Mouse (Mus musculus) frontal cortex, postnatal 14 days (tissue): Measurements from ENCODE around the gene Peli2.

Experiments
- DNase-seq, 2 experiments: peaks; one replicate each; pipeline ENCODE4 v3.0.0; 2022; ENCODE audit warnings: low spot score in 2 of 2

Peli2 gene

GRCm38 (mm10) chr14:48153064-48153463 is 32.4 kb downstream of the Peli2 start:
- DNase-seq, result no peak

DNA sequence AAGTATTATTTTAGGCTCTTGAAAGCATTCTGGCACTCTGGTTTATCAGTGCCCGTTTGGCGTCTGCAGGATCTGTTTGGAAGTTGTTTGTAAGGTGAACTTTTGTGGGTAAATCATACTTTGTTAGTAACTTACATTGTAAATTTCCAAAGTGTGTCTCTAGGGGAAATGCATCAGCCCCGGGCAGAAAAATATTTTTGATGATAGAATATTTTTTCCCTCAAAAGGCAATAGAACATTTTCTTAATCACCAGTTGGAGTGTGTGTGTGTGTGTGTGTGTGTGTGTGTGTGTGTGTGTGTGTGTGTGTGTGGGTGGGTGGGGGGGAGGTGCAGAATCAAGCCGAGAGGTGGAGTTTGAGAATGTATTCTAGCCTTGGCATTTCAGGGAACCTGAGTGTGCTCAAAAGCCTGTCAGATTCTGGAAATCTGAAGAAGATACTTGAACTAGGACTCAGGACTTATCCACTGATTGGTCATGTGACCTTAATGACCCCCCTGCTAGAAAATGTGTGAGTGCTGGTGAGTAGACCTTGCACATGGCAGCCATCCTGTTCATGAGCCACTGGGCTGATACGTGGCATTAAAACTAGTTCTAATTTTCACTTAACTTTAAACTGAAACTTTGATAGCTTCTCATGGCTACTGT is 33.4 kb downstream of the Peli2 start:
- DNase-seq, result no peak

DNA sequence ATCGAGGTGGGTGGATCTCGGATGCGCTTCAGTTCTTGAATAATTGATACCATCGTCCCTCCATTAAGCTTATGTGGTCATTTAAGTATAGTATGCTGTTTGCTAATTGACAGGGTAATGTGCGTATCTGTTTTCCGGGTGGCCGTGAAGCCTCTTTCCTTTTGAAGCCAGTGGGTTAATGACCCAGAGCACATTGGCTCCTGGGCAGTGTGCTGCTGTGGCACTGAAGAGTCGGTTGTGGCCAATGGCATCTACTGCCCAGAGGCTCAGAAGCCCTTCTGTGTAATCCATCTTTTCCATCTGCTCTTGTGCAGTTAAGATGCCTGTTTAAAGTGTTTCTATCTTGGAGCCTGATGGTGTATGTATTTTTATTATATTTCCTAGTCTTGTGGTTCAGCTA is 34.0 kb downstream of the Peli2 start:
- no peak for DNase-seq

DNA sequence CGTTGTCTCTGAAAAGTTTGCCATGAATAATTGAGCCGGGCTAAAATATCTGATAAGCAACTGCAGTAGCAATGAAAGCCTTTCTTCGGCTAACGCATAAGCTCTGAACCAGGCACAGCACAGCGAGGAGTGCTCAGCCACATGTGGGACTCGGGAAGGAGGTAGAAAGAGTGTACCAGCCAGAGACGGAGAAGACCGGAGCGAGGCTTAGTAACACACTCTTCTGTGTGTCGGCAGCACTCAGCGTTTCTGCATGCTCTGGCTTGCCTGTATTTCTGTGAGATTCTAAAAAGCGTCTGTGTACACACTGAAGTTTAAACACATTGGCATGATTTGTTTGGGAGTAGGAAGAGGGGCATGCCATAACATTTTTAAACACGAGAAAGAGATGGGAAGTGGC is 34.5 kb downstream of the Peli2 start:
- no peak for DNase-seq

GRCm38 (mm10) chr14:48157085-48157484 is 36.5 kb downstream of the Peli2 start:
- no peak for DNase-seq

DNA sequence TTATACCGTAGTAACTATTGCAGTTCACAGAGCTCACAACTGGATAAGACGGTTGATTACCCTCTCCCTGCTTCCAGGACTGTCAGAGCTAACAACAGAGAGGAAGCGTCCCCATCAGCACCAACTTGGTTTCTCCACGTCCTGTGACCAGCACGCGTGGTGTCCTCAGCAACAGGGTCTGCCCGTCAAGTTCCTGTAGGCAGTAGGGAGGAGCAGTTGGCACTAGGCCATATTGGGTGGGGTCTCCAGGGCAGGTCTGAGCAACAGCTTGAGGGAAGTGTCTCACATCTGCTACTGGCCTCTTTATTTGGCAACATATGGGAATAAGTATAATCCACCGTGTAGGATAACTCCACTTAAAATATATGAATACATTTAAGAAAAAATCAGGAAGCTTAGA is 37.2 kb downstream of the Peli2 start:
- DNase-seq, result no peak

- DNase-seq, result no peak
Observed at GRCm38 (mm10) chr14:48159401-48159800, 38.8 kb downstream of the Peli2 start.

DNA sequence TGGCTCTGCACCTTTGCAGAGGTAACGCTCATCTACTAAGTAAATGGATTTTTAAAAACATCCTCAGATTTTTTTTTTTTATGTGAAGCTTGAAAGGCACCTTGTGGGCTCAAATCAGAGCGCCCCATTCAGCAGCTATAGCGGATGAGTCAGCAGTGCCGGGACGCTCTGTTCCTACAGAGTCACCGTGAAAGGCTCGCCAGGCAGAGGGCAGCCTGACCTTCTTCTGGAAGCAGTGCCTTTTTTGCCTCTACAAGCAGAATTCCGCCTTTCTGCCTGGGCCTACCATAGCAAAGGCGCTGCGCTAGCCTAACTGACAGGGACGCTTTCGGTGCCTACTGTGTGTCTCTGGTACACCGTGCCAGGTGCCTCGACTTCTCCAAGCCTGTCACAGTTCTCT is 41.8 kb downstream of the Peli2 start:
- DNase-seq, result no peak

- no peak for DNase-seq
Observed at GRCm38 (mm10) chr14:48164917-48165316, 44.3 kb downstream of the Peli2 start.

DNA sequence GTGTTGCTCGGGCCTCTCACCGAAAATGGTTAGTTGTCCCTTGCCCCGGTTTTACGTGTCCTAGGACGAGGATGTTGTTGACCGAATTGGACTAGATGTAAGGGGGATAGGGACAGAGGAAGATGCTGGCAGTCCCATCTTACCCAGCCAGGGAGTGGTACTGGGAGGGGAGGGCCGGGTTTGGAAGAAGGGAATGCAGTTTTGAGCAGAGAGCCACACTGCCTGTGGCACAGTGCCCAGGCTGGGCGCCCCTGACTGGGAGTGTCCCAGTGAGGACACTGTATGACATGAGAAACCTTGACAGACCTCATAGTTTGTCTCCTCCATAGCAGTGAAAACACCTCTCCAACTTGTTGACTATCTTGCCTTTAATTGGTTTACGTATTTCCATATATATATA is 45.8 kb downstream of the Peli2 start:
- no peak for DNase-seq

- DNase-seq, result no peak
Observed at GRCm38 (mm10) chr14:48167020-48167419, 46.4 kb downstream of the Peli2 start.

DNA sequence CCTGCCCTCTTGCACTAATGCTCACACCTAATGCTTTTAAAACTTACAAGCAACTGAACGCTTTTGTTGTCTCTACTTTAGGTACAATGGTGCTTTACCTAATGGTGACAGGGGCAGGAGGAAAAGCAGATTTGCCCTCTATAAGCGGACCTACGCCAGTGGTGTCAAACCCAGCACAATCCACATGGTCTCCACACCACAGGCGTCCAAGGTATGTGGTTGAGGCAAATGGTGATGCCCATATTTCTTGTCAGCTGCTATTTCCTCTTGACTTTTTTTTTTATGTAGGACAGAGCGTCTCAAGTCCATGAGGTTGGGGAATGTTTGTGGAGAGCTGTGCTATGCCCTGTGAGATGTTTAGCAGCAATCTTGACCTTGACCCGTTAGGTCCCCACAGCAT is 47.5 kb downstream of the Peli2 start:
- no peak for DNase-seq

- no peak for DNase-seq
Observed at GRCm38 (mm10) chr14:48169970-48170369, 49.3 kb downstream of the Peli2 start.

- DNase-seq, result no peak
Observed at GRCm38 (mm10) chr14:48171268-48171667, 50.6 kb downstream of the Peli2 start.

- no peak for DNase-seq
Observed at GRCm38 (mm10) chr14:48172026-48172425, 51.4 kb downstream of the Peli2 start.

DNA sequence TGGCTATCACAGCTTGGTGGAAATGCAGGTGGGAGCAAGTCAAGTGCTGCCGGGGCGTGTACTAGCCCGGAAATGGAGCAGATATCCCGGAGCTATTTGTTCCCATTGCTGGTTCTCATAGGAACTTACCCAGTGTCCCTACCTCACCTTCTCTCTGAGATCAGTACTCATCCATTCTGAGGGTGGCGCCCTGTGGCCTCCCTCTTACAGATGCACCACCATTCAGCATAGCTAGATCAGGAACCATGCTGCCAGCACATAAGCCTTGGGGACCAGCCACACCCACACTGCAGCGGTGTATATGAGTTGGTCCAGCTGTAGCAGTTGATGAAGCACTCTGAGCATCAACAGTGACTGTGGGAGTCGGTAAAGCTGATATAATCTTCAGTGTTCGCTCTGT is 52.3 kb downstream of the Peli2 start:
- no peak for DNase-seq

DNA sequence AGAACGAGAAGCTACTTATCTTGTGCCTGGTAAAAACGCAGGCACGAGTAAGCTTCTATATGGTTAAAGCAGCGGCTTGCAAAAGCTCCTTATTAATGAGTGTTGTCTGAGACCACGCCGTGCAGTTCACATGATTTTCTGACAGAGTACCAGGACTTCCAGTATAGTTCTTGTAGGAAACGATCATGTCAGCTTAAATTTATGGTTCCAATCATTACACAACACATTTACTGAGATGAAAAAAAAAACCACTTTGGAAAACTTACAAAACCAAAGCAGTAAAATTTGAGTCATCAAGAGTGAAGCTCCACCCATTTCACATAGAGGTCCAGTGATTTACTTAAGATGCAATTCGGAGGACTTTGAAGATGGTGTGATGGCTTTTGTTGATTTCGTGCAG is 53.2 kb downstream of the Peli2 start:
- no peak for DNase-seq

DNA sequence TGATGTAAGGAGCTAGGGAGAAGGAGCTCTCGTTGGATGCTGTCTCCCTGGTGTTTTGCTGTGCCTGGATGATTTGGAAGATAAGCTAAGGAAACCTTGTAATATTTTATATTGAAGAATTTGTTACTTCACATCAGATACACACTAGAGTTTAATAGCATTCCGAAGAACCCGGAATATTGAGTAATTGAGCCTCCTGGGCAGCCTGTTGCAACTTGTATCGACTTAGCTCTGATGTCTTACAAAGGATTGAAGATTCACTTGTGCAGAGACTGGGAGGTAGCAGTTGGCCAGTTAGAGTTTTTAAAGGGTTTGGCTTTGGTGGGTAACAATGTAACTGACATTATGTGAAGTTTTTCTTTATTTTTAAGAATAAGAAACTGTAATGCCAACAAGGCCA is 53.7 kb downstream of the Peli2 start:
- DNase-seq, result no peak

DNA sequence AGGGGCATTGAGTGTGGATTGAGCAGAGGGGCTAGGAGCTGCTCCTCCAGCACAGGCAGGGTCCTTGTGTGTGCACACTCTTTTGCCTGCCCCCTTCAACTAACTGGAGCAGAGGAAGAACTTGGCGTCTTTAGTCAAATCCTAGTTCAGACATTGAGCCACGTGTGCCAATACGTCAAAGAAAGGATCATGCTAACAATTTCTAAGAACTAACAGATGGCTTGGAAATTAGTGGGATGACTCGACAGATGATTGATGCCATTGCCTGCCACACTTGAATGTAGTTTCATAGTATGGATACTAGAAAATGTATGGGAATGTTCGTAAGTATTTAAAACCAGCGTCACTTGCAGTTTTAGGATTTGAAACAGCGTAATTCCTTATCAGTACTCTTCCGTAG is 54.5 kb downstream of the Peli2 start:
- DNase-seq, result no peak

- DNase-seq, result no peak
Observed at GRCm38 (mm10) chr14:48178304-48178995, 57.8 kb downstream of the Peli2 start.

DNA sequence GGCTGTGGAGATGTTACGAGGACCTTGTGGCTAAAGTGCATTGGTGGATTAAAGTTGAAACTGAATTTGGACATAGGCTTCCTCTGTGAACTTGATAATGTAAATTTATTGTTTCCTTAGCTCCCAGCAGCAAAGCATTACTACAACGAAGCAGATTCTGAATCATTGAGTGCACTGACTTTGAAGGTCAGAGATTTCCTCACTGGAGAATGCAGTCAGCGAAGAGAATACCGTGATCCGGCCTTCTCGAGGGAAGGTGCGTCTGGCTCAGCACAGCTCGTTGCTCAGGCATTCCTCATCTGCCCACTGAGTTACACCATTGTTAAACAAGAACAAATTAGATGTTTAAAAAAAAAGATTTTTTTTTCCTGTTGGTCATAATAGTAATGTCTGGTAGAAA is 58.4 kb downstream of the Peli2 start:
- DNase-seq, result no peak

GRCm38 (mm10) chr14:48186302-48186701 is 65.7 kb downstream of the Peli2 start:
- no peak for DNase-seq

DNA sequence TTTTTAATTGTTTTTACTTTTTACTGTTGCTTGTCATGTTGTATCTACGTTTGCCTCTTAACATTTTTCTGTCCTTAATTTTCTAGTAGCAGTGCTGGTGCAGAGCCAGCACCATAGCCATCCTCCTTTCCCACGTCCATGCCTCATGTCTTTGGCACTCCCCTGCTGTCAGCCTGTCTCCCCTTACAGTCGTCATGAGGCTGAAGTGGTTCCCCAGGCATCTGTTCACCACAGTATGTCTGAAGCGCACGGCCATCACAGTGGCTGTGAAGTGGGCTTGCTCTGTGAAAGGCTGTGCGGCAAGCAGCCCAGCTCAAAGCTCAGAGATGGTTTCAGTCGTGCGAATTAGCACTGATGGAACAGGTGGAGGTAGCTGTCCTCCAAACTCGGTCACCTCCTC is 66.5 kb downstream of the Peli2 start:
- no peak for DNase-seq

DNA sequence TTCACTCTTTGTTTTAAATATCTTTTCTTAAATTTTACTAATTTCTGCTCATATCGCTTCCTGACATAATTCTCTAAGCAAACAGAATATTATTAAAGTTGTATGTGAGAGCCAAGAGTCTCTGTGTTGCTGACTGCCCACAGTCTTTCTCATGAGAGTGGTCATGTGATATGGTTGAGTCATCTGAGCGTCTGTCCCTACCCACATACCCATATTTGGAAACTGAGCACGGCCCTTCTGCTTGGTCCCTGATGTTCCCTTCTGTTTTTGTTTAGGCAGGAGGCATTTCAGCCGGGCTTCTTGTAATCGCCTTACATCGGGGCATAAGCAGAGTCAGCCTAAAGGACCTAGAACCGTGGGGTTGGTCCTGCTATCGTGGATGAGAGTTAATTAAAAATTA is 68.7 kb downstream of the Peli2 start:
- no peak for DNase-seq
